8 mouse cellular contexts compared by ENCODE assay signal in genomic region chr5:124352141-124352920, GRCm38 (mm10). TPM values are rescaled to one million over a fixed set of nuclear protein-coding genes. Genes with fewer than 3 reads are reported as not detected.
DNase-seq lines count a peak whose midpoint lies in the region; ATAC-seq and TF ChIP-seq lines count a peak whose summit lies in the region.

No protein-coding gene starts in this region.

- WGBS in heart, embryonic 14.5 days, result 1% methylated on average over 24 of the region's 30 CpGs
- under 1% methylated on average over 29 of the region's 30 CpGs for WGBS in kidney, postnatal 0 days
- 3% methylated on average over 30 of the region's 30 CpGs for WGBS in liver, embryonic 15.5 days (ENCODE audit: insufficient replicate concordance)
- WGBS in neural tube, embryonic 11.5 days, result under 1% methylated on average over 22 of the region's 30 CpGs
- 2% methylated on average over 25 of the region's 30 CpGs for WGBS in stomach, postnatal 0 days

- H3K4me2 ChIP-seq in heart, embryonic 14.5 days (ENCODE audit: low read length), result peak overlapping the region; percentile 98
- H3K4me2 ChIP-seq in kidney, postnatal 0 days (ENCODE audit: low read length), result peak overlapping the region; percentile 98
- peak overlapping the region; percentile 95 for H3K4me2 ChIP-seq in liver, embryonic 15.5 days
- peak overlapping the region; percentile 67 for H3K4me2 ChIP-seq in neural tube, embryonic 11.5 days (ENCODE audit: low read depth)
- H3K4me2 ChIP-seq in stomach, postnatal 0 days (replicated peaks; ENCODE audit: low read depth), result peak overlapping the region; percentile 88

- H3K4me3 ChIP-seq in heart, embryonic 14.5 days (ENCODE audit: control insufficient read depth in 1 of 2, insufficient read depth in 1 of 2, low read depth in 1 of 2, low read length in 2 of 2), result peak overlapping the region; percentile 85 to 93
- H3K4me3 ChIP-seq in kidney, postnatal 0 days (replicated peaks; ENCODE audit: low read depth, low read length), result peak overlapping the region; percentile 96
- peak overlapping the region; percentile 91 for H3K4me3 ChIP-seq in liver, embryonic 15.5 days (replicated peaks)
- peak overlapping the region; percentile 93 for H3K4me3 ChIP-seq in neural tube, embryonic 11.5 days (ENCODE audit: low read depth, low read length)
- peak overlapping the region; percentile 89 for H3K4me3 ChIP-seq in stomach, postnatal 0 days (ENCODE audit: low read depth, low read length)

- H3K27ac ChIP-seq in heart, embryonic 14.5 days (replicated peaks in 1 of 2; ENCODE audit: control insufficient read depth in 1 of 2, insufficient read depth in 1 of 2, low read depth in 2 of 2, low read length in 2 of 2), result peak overlapping the region; percentile 94 to 98
- peak overlapping the region; percentile 97 for H3K27ac ChIP-seq in kidney, postnatal 0 days
- H3K27ac ChIP-seq in liver, embryonic 15.5 days (replicated peaks), result peak overlapping the region; percentile 89
- H3K27ac ChIP-seq in neural tube, embryonic 11.5 days (ENCODE audit: low read depth, low read length), result peak overlapping the region; percentile 99
- peak overlapping the region; percentile 98 for H3K27ac ChIP-seq in stomach, postnatal 0 days (replicated peaks)

- H3K36me3 ChIP-seq in heart, embryonic 14.5 days (ENCODE audit: control insufficient read depth, insufficient read depth, low read length), result peaks cover 28% of the 10 kb centered on the region
- peaks cover 15% of the 10 kb centered on the region for H3K36me3 ChIP-seq in kidney, postnatal 0 days (ENCODE audit: insufficient read depth, low read length)
- peaks cover 23% of the 10 kb centered on the region for H3K36me3 ChIP-seq in liver, embryonic 15.5 days (replicated peaks)
- peaks cover 14% of the 10 kb centered on the region for H3K36me3 ChIP-seq in neural tube, embryonic 11.5 days (ENCODE audit: control insufficient read depth, insufficient read depth, low read length)
- peaks cover 9% of the 10 kb centered on the region for H3K36me3 ChIP-seq in stomach, postnatal 0 days (ENCODE audit: control insufficient read depth, insufficient read depth, low read length)

- no peaks in the 10 kb centered on the region for H3K27me3 ChIP-seq in heart, embryonic 14.5 days (ENCODE audit: control insufficient read depth, insufficient read depth, low read length)
- H3K27me3 ChIP-seq in kidney, postnatal 0 days (ENCODE audit: insufficient read depth, low read length), result no peaks in the 10 kb centered on the region
- no peaks in the 10 kb centered on the region for H3K27me3 ChIP-seq in liver, embryonic 15.5 days
- no peaks in the 10 kb centered on the region for H3K27me3 ChIP-seq in neural tube, embryonic 11.5 days (ENCODE audit: control insufficient read depth, insufficient read depth, low read length)
- no peaks in the 10 kb centered on the region for H3K27me3 ChIP-seq in stomach, postnatal 0 days (ENCODE audit: control insufficient read depth, insufficient read depth, low read length)

- H3K9me3 ChIP-seq in heart, embryonic 14.5 days (ENCODE audit: control insufficient read depth, low read length), result no peaks in the 10 kb centered on the region
- H3K9me3 ChIP-seq in kidney, postnatal 0 days (replicated peaks; ENCODE audit: low read length), result no peaks in the 10 kb centered on the region
- H3K9me3 ChIP-seq in liver, embryonic 15.5 days (replicated peaks), result no peaks in the 10 kb centered on the region
- no peaks in the 10 kb centered on the region for H3K9me3 ChIP-seq in neural tube, embryonic 11.5 days (ENCODE audit: control insufficient read depth, low read length)
- no peaks in the 10 kb centered on the region for H3K9me3 ChIP-seq in stomach, postnatal 0 days (ENCODE audit: control insufficient read depth, low read length)

- TF ChIP-seq CTCF in brain, embryonic 14.5 days (IDR thresholded peaks at IDR 0.05; ENCODE audit: borderline replicate concordance, extremely low read depth, insufficient read depth, insufficient read length), result peak; percentile 15; the same call in 1 of the 2 replicates
- peak; percentile 13; the same call in 1 of the 2 replicates for TF ChIP-seq CTCF in kidney, postnatal 0 days (IDR thresholded peaks at IDR 0.05; ENCODE audit: low read depth)
- TF ChIP-seq CTCF in stomach, postnatal 0 days (IDR thresholded peaks at IDR 0.05; ENCODE audit: low read depth), result peak; percentile 48

- ATAC-seq in erythroid progenitor cell, adult 5-6 weeks (replicated peaks; ENCODE audit: low FRiP score, poor library complexity, severe bottlenecking), result 0 out of 2 replicates have a peak, but pooled peaks have one; percentile 30
- peak; percentile 87 for ATAC-seq in heart, embryonic 14.5 days (ENCODE audit: insufficient number of reproducible peaks, insufficient read depth, low FRiP score, low read depth)
- ATAC-seq in kidney, postnatal 0 days (replicated peaks; ENCODE audit: low FRiP score, low read depth), result peak; percentile 78
- ATAC-seq in liver, embryonic 15.5 days (ENCODE audit: insufficient read depth), result peak; percentile 35
- peak; percentile 89 for ATAC-seq in neural tube, embryonic 11.5 days (ENCODE audit: insufficient read depth, low FRiP score, low TSS enrichment)
- ATAC-seq in stomach, postnatal 0 days (ENCODE audit: low FRiP score, low TSS enrichment), result peak; percentile 82

- DNase-seq in CD4-positive, CD25-positive, alpha-beta regulatory T cell, adult 2 months (ENCODE audit: low read depth, low spot score), result peak; percentile 79
- peak; percentile 97 for DNase-seq in brain, embryonic 14.5 days (ENCODE audit: low read depth)
- DNase-seq in kidney, postnatal 0 days (ENCODE audit: low spot score), result peak; percentile 94
- peak; percentile 93 for DNase-seq in neural tube, embryonic 11.5 days (ENCODE audit: low spot score)
- DNase-seq in stomach, postnatal 0 days (ENCODE audit: low spot score), result peak; percentile 92

- no peak for TF ChIP-seq EP300 in stomach, postnatal 0 days (optimal IDR thresholded peaks at IDR 0.05)

- peak; percentile 39; the same call in 1 of the 2 replicates for TF ChIP-seq POLR2A in brain, embryonic 14.5 days (IDR thresholded peaks at IDR 0.05; ENCODE audit: borderline replicate concordance, extremely low read depth, insufficient read depth, insufficient read length, poor library complexity, severe bottlenecking)

- peak overlapping the region; percentile 100 for H3K9ac ChIP-seq in heart, embryonic 14.5 days (ENCODE audit: low read length)
- H3K9ac ChIP-seq in kidney, postnatal 0 days (ENCODE audit: low read depth, low read length), result peak overlapping the region; percentile 99
- peak overlapping the region; percentile 92 for H3K9ac ChIP-seq in liver, embryonic 15.5 days
- H3K9ac ChIP-seq in neural tube, embryonic 11.5 days (ENCODE audit: low read length), result peak overlapping the region; percentile 100
- H3K9ac ChIP-seq in stomach, postnatal 0 days (ENCODE audit: low read length), result peak overlapping the region; percentile 96

- peaks cover 17 to 21% of the 10 kb centered on the region in 2 experiments for H3K4me1 ChIP-seq in heart, embryonic 14.5 days (ENCODE audit: control insufficient read depth in 2 of 2, insufficient read depth in 2 of 2, low read length in 2 of 2)
- peaks cover 14% of the 10 kb centered on the region for H3K4me1 ChIP-seq in kidney, postnatal 0 days (replicated peaks; ENCODE audit: insufficient read depth, low read length)
- H3K4me1 ChIP-seq in liver, embryonic 15.5 days (replicated peaks), result peaks cover 43% of the 10 kb centered on the region
- peaks cover 15% of the 10 kb centered on the region; the same call in 1 of the 2 replicates for H3K4me1 ChIP-seq in neural tube, embryonic 11.5 days (ENCODE audit: control insufficient read depth, insufficient read depth, low read length)
- H3K4me1 ChIP-seq in stomach, postnatal 0 days (replicated peaks; ENCODE audit: control insufficient read depth, insufficient read depth), result peaks cover 10% of the 10 kb centered on the region

RNA-seq across cellular contexts. Expression of gene Cdk2ap1, which starts 10.6 kb away (rescaled TPM):
- polyA plus RNA-seq in brain, embryonic 14.5 days (2012; rRNA removed), result 303 and 477 TPM in 2 replicates
- 80.5 and 89.0 TPM in 2 replicates for total RNA-seq in erythroid progenitor cell, adult 5-6 weeks (2015; ENCODE audit: low replicate concordance)
- total RNA-seq in erythroid progenitor cell, adult 5-6 weeks (2017; ENCODE audit: low replicate concordance), result 70.8 and 92.4 TPM in 2 replicates
- polyA plus RNA-seq in heart, embryonic 14.5 days (2014; fragmentation: Nextera tagmentation; extraction: Ambion mirVana), result 133 and 135 TPM in 2 replicates
- polyA plus RNA-seq in kidney, postnatal 0 days (2015; fragmentation: Nextera tagmentation; extraction: Ambion mirVana), result 57.7 and 131 TPM in 2 replicates
- polyA plus RNA-seq in liver, embryonic 15.5 days (2015; fragmentation: Nextera tagmentation; extraction: Ambion mirVana), result 31.1 and 51.4 TPM in 2 replicates
- 431 and 462 TPM in 2 replicates for polyA plus RNA-seq in neural tube, embryonic 11.5 days (2014; fragmentation: Nextera tagmentation; extraction: Ambion mirVana)
- polyA plus RNA-seq in stomach, postnatal 0 days (2015; fragmentation: Nextera tagmentation; extraction: Ambion mirVana), result 57.6 and 81.6 TPM in 2 replicates

RNA-seq across cellular contexts. Expression of gene 2810006K23Rik, which starts 24.4 kb away (rescaled TPM):
- 10.8 and 13.3 TPM in 2 replicates for polyA plus RNA-seq in brain, embryonic 14.5 days (2012; rRNA removed)
- 2.9 and 8.4 TPM in 2 replicates for total RNA-seq in erythroid progenitor cell, adult 5-6 weeks (2015; ENCODE audit: low replicate concordance)
- total RNA-seq in erythroid progenitor cell, adult 5-6 weeks (2017; ENCODE audit: low replicate concordance), result 5.1 and 6.2 TPM in 2 replicates
- 14.3 and 15.5 TPM in 2 replicates for polyA plus RNA-seq in heart, embryonic 14.5 days (2014; fragmentation: Nextera tagmentation; extraction: Ambion mirVana)
- 12.0 and 13.9 TPM in 2 replicates for polyA plus RNA-seq in kidney, postnatal 0 days (2015; fragmentation: Nextera tagmentation; extraction: Ambion mirVana)
- polyA plus RNA-seq in liver, embryonic 15.5 days (2015; fragmentation: Nextera tagmentation; extraction: Ambion mirVana), result 5.9 and 6.4 TPM in 2 replicates
- polyA plus RNA-seq in neural tube, embryonic 11.5 days (2014; fragmentation: Nextera tagmentation; extraction: Ambion mirVana), result 21.7 and 23.0 TPM in 2 replicates
- polyA plus RNA-seq in stomach, postnatal 0 days (2015; fragmentation: Nextera tagmentation; extraction: Ambion mirVana), result 6.4 and 6.9 TPM in 2 replicates

RNA-seq across cellular contexts. Expression of gene Mphosph9, which starts 24.6 kb away (rescaled TPM):
- polyA plus RNA-seq in brain, embryonic 14.5 days (2012; rRNA removed), result 18.3 and 19.4 TPM in 2 replicates
- total RNA-seq in erythroid progenitor cell, adult 5-6 weeks (2015; ENCODE audit: low replicate concordance), result 39.0 and 47.6 TPM in 2 replicates
- total RNA-seq in erythroid progenitor cell, adult 5-6 weeks (2017; ENCODE audit: low replicate concordance), result 54.2 and 56.6 TPM in 2 replicates
- polyA plus RNA-seq in heart, embryonic 14.5 days (2014; fragmentation: Nextera tagmentation; extraction: Ambion mirVana), result 11.7 and 14.4 TPM in 2 replicates
- polyA plus RNA-seq in kidney, postnatal 0 days (2015; fragmentation: Nextera tagmentation; extraction: Ambion mirVana), result 5.2 and 6.0 TPM in 2 replicates
- 4.9 and 5.0 TPM in 2 replicates for polyA plus RNA-seq in liver, embryonic 15.5 days (2015; fragmentation: Nextera tagmentation; extraction: Ambion mirVana)
- polyA plus RNA-seq in neural tube, embryonic 11.5 days (2014; fragmentation: Nextera tagmentation; extraction: Ambion mirVana), result 16.5 and 17.3 TPM in 2 replicates
- polyA plus RNA-seq in stomach, postnatal 0 days (2015; fragmentation: Nextera tagmentation; extraction: Ambion mirVana), result 2.2 and 2.9 TPM in 2 replicates

Comparison
In these comparisons a context has a peak if more than half of its experiments do, and no peak if none do; other contexts are left out.
1. Peak in every context shown above with its lines: DNase-seq, ATAC-seq, H3K4me3 ChIP-seq and H3K27ac ChIP-seq.
2. ATAC-seq: peak in every context shown above with its lines; median percentile 89 in neural tube, embryonic 11.5 days; 87 in heart, embryonic 14.5 days; 82 in stomach, postnatal 0 days; 78 in kidney, postnatal 0 days; 35 in liver, embryonic 15.5 days; 30 in erythroid progenitor cell, adult 5-6 weeks.